Mouse (Mus musculus) kidney, postnatal 10 days (tissue): ENCODE results near the gene Psmg4.

Experiments
- DNase-seq: peaks from one replicate; pipeline ENCODE4 v3.0.0; 2021; ENCODE audit warnings: mixed read lengths

The Psmg4 gene

GRCm38 (mm10) chr13:34148767-34149392 lies 13.9 kb upstream of the Psmg4 start:
- DNase-seq: peak; percentile 72

GRCm38 (mm10) chr13:34149463-34150176 lies 13.1 kb upstream of the Psmg4 start:
- no peak for DNase-seq

DNA sequence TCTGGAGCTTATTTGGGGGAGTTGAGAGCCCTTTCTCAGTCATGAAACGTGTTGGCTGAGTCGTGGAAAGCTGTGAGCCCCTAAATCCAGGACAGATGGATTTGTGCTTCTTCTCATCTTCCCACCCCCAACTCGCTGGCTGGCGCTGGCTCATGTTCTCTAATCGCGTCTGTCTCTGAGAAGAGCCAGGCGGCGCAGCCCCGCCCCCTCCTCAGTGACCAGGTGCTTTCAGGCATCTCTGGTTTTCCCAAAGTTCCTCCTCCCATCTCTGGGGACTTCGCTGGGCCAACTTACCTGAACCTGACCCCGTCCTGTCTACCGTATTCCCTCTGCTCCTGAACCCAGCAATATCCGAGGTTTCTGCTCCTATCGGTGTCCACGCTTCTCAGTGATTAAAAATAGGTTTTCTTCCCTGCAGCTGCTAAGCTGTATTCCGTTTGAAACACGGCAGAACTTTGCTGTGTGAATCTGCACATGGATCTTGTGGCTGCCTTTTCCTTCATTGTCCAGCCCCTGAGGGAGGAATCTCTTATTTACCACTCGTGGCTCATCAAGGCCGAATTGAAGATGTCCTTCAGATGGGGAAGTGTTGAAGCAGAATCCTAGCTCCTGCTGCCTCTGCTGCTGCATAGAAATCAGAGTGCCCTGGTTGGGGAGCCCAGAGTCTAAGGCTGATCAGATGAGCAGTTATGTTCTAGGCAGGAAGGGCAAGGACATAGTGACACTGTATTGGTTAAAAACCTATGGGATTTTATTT lies 12.3 kb upstream of the Psmg4 start:
- DNase-seq: peak; percentile 55

- no peak for DNase-seq
Measured at GRCm38 (mm10) chr13:34151425-34151824, 11.3 kb upstream of the Psmg4 start.

GRCm38 (mm10) chr13:34152695-34153094 lies 10.1 kb upstream of the Psmg4 start:
- DNase-seq: peak; percentile 57

GRCm38 (mm10) chr13:34153254-34154011 lies 9.3 kb upstream of the Psmg4 start:
- DNase-seq: no peak

DNA sequence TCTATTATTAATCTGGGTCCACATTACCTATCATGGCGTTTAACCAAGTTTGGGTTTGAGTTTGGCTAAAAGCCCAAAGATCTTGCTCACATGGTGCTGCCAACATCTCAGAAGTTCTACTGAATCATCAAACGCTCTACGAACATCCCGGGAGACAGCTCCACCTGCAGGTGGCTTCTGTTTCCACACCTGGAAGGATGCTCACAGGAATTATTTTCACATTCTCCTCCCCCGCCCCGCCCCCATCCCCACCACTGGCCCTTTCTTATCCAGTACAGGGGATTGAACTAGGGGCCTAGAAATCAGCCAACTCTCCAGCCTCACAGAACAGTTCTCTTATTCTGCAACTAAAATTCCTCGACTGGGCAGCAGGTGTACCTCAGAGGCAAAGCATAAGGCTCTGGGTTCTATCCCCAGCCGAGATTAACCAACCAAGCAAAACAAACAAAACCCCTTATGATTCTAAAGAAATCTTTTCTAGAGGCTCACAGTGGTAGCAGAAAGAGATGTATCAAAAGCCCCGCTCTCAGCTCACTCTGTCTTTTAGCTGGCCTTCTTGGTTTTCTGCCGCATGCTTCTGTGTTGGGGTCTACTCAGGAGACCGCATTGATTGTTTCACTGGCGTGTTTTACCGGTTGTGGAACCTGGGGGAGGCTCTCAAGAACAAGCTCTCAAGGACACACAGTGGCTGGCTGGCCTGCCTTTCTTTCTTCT lies 8.4 kb upstream of the Psmg4 start:
- peak; percentile 86 for DNase-seq

GRCm38 (mm10) chr13:34154931-34155272 lies 7.9 kb upstream of the Psmg4 start:
- DNase-seq: peak; percentile 87

- no peak for DNase-seq
Measured at GRCm38 (mm10) chr13:34156133-34156839, 6.5 kb upstream of the Psmg4 start.

DNA sequence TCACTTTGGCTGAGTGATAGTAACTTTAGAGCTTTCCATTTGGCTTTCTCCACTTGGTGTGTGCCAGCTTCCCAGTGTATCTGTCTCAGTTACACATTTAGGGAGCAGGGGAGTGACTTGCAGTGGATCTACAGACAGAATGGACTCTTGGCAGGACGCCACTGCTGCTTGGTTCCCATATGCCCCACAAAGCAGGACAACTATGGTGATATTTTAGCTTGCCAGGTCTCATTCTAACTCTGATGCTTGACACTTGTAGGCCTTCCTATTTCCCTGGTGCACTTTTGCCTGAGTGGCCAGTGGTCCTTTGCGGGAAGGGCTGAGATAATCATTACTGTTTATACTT lies 6.0 kb upstream of the Psmg4 start:
- peak; percentile 53 for DNase-seq

DNA sequence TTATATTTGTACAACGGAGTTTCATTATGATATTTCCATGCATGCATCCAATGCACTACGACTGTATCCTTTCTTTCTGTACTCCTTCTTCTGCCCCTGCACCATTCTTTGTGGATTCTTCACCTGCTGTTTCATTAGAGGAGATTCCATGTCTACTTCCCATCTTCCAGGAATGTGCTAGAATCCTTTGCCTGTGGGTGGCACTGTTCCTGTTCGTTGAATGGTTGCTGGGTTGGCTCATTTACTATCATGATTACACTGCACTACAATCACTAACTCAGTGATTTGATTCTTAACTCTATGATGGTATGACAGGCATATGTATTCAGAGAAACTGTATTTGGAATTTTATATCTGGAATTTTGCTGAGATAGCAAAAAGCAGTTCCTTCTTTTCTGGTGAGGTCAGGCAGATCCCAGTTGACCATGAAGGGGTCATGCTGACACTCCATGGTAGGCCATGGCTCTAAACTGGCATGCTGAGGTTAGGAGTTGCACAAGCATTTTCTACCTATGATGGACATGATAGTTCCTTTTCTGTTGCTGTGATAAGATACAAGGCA lies 5.1 kb upstream of the Psmg4 start:
- no peak for DNase-seq

DNA sequence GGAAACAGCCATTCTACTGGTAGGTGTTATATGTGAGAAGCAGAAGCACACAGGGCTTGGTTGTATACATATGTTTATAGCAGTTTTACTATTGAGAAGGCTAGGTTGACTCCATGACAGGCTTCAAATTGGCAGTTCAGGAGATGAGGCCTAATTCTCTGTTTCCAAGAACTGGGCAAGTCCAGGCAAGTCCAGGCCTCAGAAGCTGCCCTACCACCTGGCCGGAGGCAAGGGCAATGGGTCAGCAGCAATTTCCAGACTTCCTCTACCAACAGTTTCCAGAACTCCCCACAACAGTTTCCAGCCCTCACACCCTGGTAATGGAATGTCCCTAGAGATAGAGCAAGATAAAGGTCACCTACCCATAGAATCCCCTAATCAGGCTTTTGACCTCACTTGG lies 2.8 kb upstream of the Psmg4 start:
- DNase-seq: no peak

DNA sequence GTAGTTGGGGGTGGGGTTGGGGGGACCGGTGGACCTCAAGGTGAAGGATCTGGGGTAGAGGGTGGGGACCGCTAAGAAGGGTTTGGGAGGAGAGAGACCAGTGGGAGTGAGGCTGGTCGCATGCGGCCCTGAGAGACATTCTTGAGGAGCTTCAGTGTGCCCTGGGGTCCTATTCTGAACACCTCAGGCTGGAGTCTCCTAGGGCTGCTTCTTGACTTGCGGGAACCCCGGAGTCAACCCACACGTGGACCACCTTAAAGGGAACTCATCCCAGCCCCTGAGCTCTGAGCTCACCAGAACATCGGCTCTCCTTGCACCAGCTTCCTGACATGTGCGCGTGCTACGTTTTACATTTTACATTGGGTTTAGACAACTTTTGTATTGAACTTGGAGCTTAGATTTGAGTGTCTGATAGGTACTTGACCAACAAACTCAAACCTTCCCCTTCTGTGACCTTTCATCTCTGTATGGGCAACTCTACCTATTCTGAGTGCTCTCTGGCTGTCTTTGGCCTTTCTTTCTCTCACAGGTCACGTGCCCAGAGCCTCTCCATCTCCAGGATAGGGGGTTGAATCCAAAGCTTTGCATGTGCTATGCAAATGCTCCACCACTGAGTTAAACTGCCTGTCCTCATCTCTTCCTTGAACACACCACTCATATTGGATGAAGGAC lies 676 bp downstream of the Psmg4 start:
- no peak for DNase-seq

GRCm38 (mm10) chr13:34174025-34174424 lies 11.3 kb downstream of the Psmg4 start:
- no peak for DNase-seq

GRCm38 (mm10) chr13:34181624-34182023 lies 18.9 kb downstream of the Psmg4 start:
- no peak for DNase-seq

- DNase-seq: no peak
Measured at GRCm38 (mm10) chr13:34185371-34185770, 22.6 kb downstream of the Psmg4 start.

DNA sequence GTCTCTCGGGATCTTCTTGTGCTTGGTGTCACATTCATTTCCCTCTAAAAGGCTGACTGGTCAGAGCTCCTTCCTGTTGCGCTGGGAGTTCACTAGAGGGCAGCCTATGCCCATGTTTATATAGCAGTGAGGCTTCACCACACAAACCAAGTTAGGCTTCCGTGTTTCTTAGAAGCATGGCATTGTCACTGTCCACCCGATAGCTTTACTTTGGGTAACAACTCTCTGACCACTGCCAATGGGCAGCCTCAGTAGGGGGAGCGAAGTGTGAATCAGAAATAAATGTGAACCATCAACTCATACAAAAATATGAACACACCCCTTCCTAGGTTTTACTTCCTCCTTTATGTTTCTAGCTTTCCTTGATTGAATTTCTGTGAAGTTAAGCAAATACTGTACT lies 24.8 kb downstream of the Psmg4 start:
- DNase-seq: peak; percentile 77

- DNase-seq: peak; percentile 32
Measured at GRCm38 (mm10) chr13:34192414-34193191, 29.8 kb downstream of the Psmg4 start.

GRCm38 (mm10) chr13:34193384-34193783 lies 30.6 kb downstream of the Psmg4 start:
- no peak for DNase-seq

DNA sequence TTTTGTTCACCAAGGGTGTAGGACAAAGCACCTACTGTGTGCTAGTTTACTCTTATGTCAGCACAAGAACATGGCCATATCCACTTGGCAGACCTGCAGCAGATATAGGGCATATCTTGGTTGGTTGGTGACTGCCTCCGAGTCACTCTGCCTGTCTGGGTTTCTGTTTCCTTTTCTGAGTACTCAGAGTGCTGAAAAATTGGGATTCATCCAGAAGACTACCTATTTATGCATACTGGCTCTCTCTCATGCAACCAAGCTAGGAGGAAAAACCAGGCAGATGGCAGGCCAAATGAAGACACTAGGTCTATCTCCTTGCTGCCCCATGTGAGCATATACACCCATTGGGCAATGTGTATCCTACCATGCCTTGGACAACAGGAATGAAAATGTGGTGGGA lies 32.9 kb downstream of the Psmg4 start:
- DNase-seq: no peak
